Mouse (Mus musculus): Measurements from ENCODE around the gene Rfx8. TPM values are rescaled to one million over a fixed set of nuclear protein-coding genes. Genes with fewer than 3 reads are reported as not detected.
A peak's percentile ranks its signal among the peaks of the same experiment; 100 is the strongest.

The Rfx8 gene
- polyA plus RNA-seq (2015; fragmentation: Nextera tagmentation; extraction: Ambion mirVana) = 0.12 and 0.31 TPM in 2 replicates

- peak; percentile 35 for DNase-seq (ENCODE audit: low spot score)
Measured at GRCm38 (mm10) chr1:39720632-39721350, at the start of gene Rfx8. Gene Rfx8, minus strand, starts transcription at chr1:39720997.

GRCm38 (mm10) chr1:39770436-39770835 lies 49.6 kb upstream of the Rfx8 start:
- no peak for DNase-seq (ENCODE audit: low spot score)

DNA sequence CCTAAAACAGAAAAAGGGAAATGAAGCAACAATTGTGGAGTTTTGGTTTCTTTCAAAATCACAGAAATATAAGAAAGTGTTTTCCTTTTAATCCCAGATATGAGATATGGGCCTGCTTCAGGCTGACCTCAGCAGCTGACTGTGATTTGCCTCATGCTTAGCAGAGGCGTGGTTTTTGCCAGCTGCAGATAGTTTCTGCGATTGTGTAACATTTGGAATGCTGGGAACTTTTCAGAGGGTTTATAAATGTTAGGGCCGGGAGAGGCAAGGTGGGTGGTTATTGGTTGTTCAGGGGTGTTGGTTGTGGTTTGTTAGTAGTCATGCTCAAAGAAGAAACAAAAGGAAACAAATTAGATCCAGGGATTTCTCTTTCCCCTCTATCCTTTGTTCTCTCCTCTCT lies 47.2 kb upstream of the Rfx8 start:
- DNase-seq (ENCODE audit: low spot score) = no peak

- DNase-seq (ENCODE audit: low spot score) = no peak
Measured at GRCm38 (mm10) chr1:39765854-39766493, 45.2 kb upstream of the Rfx8 start.

DNA sequence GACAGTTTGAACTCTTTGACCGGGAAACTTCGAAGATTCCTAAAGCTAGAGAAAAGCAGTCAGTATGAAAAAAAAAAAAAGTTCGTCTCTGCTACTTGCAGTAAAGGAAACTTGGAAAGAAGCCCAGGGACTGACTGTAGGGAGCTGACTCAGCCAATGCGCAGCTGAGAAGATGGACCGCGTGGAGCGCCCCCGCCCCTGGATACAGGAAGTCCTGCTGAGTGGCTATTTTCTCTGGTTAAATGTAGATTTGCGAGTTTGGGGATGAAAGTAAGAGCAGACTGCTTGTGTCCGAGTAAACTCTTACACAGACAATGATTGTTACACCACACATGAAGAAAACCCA lies 41.2 kb upstream of the Rfx8 start:
- peak; percentile 29 for DNase-seq (ENCODE audit: low spot score)

GRCm38 (mm10) chr1:39761211-39762024 lies 40.6 kb upstream of the Rfx8 start:
- peak; percentile 62 for DNase-seq (ENCODE audit: low spot score)

DNA sequence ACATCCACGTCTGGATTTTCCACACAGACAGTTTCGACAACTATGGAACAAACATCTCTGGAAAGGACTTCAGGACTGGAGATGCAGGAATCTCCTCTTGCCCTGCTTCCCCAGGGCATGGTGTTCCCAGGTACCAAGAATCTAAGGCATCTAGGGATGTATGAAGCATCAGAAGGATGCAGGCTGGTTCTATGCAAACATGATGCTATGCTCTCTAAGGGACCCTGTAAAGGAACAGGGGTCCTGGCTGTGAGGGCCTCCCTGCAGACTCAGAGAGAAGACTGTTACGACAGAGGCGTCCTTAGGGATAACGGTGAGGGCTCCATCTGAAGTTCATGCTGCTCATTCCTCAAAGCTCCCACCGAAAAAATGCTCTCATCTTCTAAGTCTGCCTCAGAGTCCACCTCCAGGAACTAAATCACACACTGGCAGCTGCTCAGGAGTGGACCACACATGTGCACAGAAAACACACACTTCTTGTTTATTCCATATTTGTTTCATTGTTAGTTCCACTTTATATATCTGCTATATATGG lies 39.5 kb upstream of the Rfx8 start:
- no peak for DNase-seq (ENCODE audit: low spot score)

DNA sequence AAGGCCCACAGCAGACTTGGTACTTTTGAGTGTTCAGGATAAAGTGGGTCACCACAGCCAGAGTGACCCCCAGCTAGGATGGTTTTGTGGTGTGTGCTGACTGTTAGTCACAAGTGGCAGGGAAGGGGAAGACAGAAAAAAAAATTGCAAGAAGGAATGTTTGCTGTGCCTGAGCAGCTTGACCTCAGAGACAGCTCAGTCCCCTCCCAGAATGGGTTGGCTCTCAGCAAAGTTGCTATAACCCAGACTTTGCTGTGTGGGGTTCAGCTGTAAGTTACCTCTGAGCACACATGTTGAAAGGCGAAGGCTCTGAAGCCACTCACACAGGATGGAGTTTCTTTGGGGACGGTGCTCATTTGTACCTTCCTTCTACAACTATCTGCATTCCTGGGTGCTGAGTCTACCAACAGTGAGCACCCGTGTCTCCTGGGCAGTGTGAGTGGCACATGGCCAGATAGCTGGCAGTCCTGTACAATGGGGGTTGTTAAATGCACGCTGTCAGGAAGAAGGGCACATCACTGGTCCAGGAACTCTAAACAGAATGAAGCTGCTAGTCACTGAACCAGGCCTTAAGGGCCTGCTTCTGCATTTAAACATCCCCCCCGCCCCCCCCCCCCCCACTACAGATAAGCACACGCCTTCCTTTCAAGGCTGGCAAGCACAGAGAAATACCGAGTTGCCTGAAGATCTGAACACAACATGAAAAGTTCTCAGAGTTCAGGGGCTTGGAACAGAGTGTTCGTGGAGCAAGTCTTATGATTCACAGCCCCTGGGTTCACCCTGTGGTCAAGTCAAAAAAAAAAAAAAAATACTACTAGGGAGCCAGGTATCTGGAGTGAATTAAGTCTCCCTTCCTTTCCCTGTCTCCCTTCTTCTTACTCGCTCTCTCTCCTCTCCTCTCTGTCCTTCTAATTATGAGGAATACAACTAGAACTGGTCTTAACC lies 38.7 kb upstream of the Rfx8 start:
- DNase-seq (ENCODE audit: low spot score) = no peak

DNA sequence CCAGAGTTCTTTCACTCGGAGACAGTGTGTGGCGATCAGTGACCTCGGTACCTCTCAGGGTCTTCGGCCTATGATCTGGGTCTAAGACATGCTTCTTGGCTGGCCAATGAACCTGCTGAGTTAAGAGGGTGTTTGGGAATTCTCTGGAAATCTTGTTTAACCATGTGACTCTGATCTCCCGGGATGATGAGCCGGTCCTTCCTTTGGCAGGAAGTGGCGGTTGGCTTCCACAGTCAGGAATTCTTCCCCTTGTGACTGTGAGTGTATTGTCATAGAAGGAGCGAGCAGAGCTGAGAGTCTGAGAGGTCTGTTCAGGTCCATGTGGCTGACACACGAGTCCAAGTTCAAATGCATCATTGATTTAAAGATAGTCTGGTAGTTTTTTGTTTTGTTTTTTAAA lies 37.4 kb upstream of the Rfx8 start:
- no peak for DNase-seq (ENCODE audit: low spot score)

GRCm38 (mm10) chr1:39756952-39757351 lies 36.2 kb upstream of the Rfx8 start:
- DNase-seq (ENCODE audit: low spot score) = no peak

DNA sequence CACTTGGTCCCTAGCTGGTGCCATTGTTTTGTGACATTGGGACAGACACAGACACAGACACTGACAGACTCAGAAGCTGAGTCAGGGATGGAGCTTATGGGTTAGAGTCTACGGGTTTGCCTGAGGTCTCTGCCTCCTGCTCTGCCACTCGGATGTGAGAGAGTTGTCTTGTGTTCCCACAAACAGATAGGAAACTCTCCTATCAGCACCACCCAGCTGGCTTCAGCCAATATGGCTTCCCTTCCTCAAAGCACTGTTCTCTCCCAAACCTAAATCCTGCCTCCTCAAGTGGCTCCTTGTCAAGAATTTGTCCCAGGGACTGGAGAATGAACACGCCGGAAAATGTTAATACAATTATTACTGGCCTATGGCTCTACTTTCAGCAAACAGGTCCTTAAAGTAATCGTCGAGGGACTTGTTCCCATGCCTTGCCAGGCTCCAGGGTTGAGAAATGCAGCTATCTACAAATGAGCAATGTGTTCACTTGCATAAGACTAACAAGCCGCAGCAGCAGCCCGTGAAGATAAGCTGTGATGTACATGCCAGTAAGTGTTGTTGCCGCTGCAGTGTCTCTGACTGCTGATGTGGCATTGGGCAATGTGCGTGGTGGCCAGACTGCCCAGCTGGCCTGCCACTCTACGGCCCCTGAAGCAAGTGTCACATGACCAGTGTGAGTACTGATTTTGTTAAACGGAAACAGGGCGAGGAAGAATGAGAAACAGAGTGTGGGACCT lies 33.6 kb upstream of the Rfx8 start:
- no peak for DNase-seq (ENCODE audit: low spot score)

GRCm38 (mm10) chr1:39751537-39751936 lies 30.7 kb upstream of the Rfx8 start:
- DNase-seq (ENCODE audit: low spot score) = no peak

DNA sequence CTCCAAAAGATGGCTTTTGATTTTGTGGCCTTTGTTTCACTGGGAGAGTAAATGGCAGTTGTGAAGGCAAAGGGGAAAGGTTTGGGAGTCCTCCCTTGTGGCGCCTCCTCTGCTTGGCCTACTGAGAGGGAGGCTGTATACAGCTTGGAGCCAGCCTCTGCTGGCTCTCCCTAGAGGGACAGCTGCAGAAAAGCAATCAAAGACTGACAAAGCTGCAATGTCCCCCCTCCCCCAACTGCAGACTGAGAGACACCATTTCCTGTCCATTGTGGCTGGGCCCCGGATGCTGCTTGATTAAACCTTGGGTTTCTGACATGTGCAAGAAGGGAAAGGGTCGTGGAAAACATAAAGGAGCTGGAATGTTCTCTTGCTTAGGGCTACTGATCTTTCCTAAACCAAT lies 28.9 kb upstream of the Rfx8 start:
- peak; percentile 77 for DNase-seq (ENCODE audit: low spot score)

GRCm38 (mm10) chr1:39749214-39749613 lies 28.4 kb upstream of the Rfx8 start:
- peak; percentile 29 for DNase-seq (ENCODE audit: low spot score)

DNA sequence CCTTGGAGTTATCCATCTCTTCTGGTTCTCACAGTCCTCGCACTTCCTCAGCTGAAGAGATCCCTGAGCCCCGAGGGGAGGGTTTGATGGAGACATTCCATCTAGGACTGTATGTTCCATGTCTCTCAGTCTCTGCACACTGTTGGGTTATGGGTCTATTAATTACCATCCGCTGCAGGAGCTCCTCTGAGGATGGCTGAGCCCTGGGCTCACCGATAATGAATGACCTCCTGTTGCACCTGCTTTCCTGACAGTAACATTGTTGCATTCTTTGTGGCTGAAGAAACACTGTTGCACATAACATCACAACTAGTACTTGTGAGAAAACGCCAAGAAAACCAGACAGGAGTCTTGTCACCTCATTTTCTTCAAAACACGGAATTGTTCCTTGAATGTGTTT lies 27.9 kb upstream of the Rfx8 start:
- DNase-seq (ENCODE audit: low spot score) = no peak

DNA sequence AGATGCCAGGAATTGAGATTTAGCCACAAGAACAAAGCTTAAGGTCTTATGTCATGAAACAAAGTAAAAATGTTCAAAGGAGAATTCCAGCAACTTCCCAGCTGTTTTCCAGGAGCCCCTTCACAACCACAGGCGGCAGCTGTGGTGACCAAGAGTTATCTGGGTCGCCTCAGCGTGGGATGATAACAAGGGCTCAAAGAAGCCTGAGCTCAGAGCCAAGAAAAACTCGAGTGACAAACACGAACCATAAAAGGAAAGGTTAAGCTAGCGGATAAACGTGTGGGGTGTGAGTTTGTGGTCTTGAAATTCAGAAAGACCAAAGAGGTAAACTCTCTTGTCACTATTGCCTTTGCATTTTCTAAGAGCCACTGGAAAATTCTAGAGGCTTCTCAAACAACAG lies 25.7 kb upstream of the Rfx8 start:
- DNase-seq (ENCODE audit: low spot score) = peak; percentile 15

GRCm38 (mm10) chr1:39740948-39741347 lies 20.2 kb upstream of the Rfx8 start:
- DNase-seq (ENCODE audit: low spot score) = no peak

DNA sequence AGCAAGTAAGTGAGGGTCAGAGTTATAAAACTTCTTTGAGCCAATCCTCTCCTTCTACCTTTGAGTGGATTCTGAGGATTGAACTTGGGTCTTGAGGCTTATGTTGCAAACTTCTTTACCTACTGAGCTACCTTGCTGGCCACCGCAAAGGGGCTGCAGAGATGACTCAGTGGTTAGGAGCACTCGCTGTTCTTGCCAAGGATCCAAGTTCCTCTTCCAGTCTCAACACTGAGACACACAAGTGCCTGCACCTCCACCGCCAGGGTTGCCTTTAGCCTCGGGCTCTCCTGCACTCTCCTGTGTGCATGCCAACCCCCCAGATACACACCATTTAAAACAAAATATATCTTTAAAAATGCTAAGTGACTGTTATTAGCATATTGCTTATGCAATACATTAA lies 19.2 kb upstream of the Rfx8 start:
- no peak for DNase-seq (ENCODE audit: low spot score)

- DNase-seq (ENCODE audit: low spot score) = peak; percentile 78
Measured at GRCm38 (mm10) chr1:39735927-39736604, 15.3 kb upstream of the Rfx8 start.

GRCm38 (mm10) chr1:39735493-39735892 lies 14.7 kb upstream of the Rfx8 start:
- DNase-seq (ENCODE audit: low spot score) = peak; percentile 23

Measured in thymus, postnatal 0 days (tissue).